Mouse (Mus musculus): Measurements from ENCODE around the gene Atp6v0c. TPM values are rescaled to one million over a fixed set of nuclear protein-coding genes. Genes with fewer than 3 reads are reported as not detected.

The Atp6v0c gene
- total RNA-seq, 1 experiment = 129 TPM

- peak within 1 kb of the TSS; percentile 74 for H3K9ac ChIP-seq (ENCODE audit: insufficient read depth, low read depth, low read length, poor library complexity, severe bottlenecking)
- no peaks in the 10 kb centered on the region for H3K36me3 ChIP-seq (ENCODE audit: control insufficient read depth, insufficient read depth, low read length, poor library complexity, severe bottlenecking)
- no peaks in the 10 kb centered on the region for H3K9me3 ChIP-seq (ENCODE audit: control insufficient read depth, insufficient read depth, low read depth, low read length)
- in situ Hi-C loops (cut with MboI; ENCODE audit: low sequenced_read_pairs in 2 of 2, unreplicated experiment in 2 of 2) = no loop called here
- TF ChIP-seq ZC3H11A (IDR thresholded peaks at IDR 0.05; ENCODE audit: borderline replicate concordance, low read depth, low read length) (no peak), HCFC1 (IDR thresholded peaks at IDR 0.05; ENCODE audit: borderline replicate concordance, insufficient read depth, low read length) (no peak), ZNF384 (IDR thresholded peaks at IDR 0.05; ENCODE audit: low read depth, low read length) (no peak), MAFK (IDR thresholded peaks at IDR 0.05; ENCODE audit: insufficient read depth, low read depth, low read length) (no peak), CHD2 (IDR thresholded peaks at IDR 0.05; ENCODE audit: low read depth, low read length) (no peak)
- no peak within 1 kb of the TSS for H3K27ac ChIP-seq (ENCODE audit: insufficient read depth, low read depth, low read length, poor library complexity, severe bottlenecking)
- peak within 1 kb of the TSS; percentile 75 to 82 for H3K4me3 ChIP-seq (ENCODE audit: insufficient read depth in 1 of 2, low read depth in 1 of 2, low read length in 2 of 2, poor library complexity in 1 of 2, severe bottlenecking in 1 of 2)
- DNase-seq (ENCODE audit: low read depth, low spot score) = peak; percentile 88
- H3K4me1 ChIP-seq (ENCODE audit: control insufficient read depth in 2 of 2, insufficient read depth in 2 of 2, low read length in 2 of 2, poor library complexity in 1 of 2) = peaks cover 12 to 36% of the 10 kb centered on the region in 2 experiments
These were observed 35.9 kb upstream of the Atp6v0c start, which contains the start of gene Tbc1d24 for GRCm38 (mm10) chr17:24205284-24205888. Gene Tbc1d24, minus strand, starts transcription at chr17:24205562.

GRCm38 (mm10) chr17:24204846-24205245 is 35.3 kb upstream of the Atp6v0c start:
- no peaks in the 10 kb centered on the region for H3K36me3 ChIP-seq (ENCODE audit: control insufficient read depth, insufficient read depth, low read length, poor library complexity, severe bottlenecking)
- H3K9ac ChIP-seq (ENCODE audit: insufficient read depth, low read depth, low read length, poor library complexity, severe bottlenecking) = peak overlapping the region; percentile 74
- H3K27ac ChIP-seq (ENCODE audit: insufficient read depth, low read depth, low read length, poor library complexity, severe bottlenecking) = no peak overlapping the region
- H3K9me3 ChIP-seq (ENCODE audit: control insufficient read depth, insufficient read depth, low read depth, low read length) = no peaks in the 10 kb centered on the region
- H3K4me3 ChIP-seq (ENCODE audit: insufficient read depth in 1 of 2, low read depth in 1 of 2, low read length in 2 of 2, poor library complexity in 1 of 2, severe bottlenecking in 1 of 2) = peak overlapping the region; percentile 75 to 82
- in situ Hi-C loops (cut with MboI; ENCODE audit: low sequenced_read_pairs in 2 of 2, unreplicated experiment in 2 of 2) = no loop called here
- peaks cover 12 to 35% of the 10 kb centered on the region in 2 experiments for H3K4me1 ChIP-seq (ENCODE audit: control insufficient read depth in 2 of 2, insufficient read depth in 2 of 2, low read length in 2 of 2, poor library complexity in 1 of 2)
- TF ChIP-seq MAFK (IDR thresholded peaks at IDR 0.05; ENCODE audit: insufficient read depth, low read depth, low read length) (no peak), ZNF384 (IDR thresholded peaks at IDR 0.05; ENCODE audit: low read depth, low read length) (no peak), HCFC1 (IDR thresholded peaks at IDR 0.05; ENCODE audit: borderline replicate concordance, insufficient read depth, low read length) (no peak)
- no peak for DNase-seq (ENCODE audit: low read depth, low spot score)

GRCm38 (mm10) chr17:24203611-24204534 is 34.4 kb upstream of the Atp6v0c start:
- Histone ChIP-seq H3K9me3 (ENCODE audit: control insufficient read depth, insufficient read depth, low read depth, low read length) (no peaks in the 10 kb centered on the region), H3K9ac (ENCODE audit: insufficient read depth, low read depth, low read length, poor library complexity, severe bottlenecking) (no peak overlapping the region), H3K36me3 (ENCODE audit: control insufficient read depth, insufficient read depth, low read length, poor library complexity, severe bottlenecking) (no peaks in the 10 kb centered on the region), H3K4me1 (ENCODE audit: control insufficient read depth in 2 of 2, insufficient read depth in 2 of 2, low read length in 2 of 2, poor library complexity in 1 of 2) (peaks cover 12 to 37% of the 10 kb centered on the region in 2 experiments), H3K4me3 (ENCODE audit: insufficient read depth in 1 of 2, low read depth in 1 of 2, low read length in 2 of 2, poor library complexity in 1 of 2, severe bottlenecking in 1 of 2) (0 out of 4 replicates have a peak overlapping the region, but pooled peaks of 1 of the 2 experiments have one; percentile 75), H3K27ac (ENCODE audit: insufficient read depth, low read depth, low read length, poor library complexity, severe bottlenecking) (peak overlapping the region; percentile 47; the same call in 1 of the 2 replicates)
- in situ Hi-C loops (cut with MboI; ENCODE audit: low sequenced_read_pairs in 2 of 2, unreplicated experiment in 2 of 2) = no loop called here
- TF ChIP-seq CHD2 (IDR thresholded peaks at IDR 0.05; ENCODE audit: low read depth, low read length) (no peak), ZNF384 (IDR thresholded peaks at IDR 0.05; ENCODE audit: low read depth, low read length) (peak; percentile 60; the same call in 1 of the 2 replicates)
- DNase-seq (ENCODE audit: low read depth, low spot score) = no peak

- peaks cover 12 to 33% of the 10 kb centered on the region in 2 experiments for H3K4me1 ChIP-seq (ENCODE audit: control insufficient read depth in 2 of 2, insufficient read depth in 2 of 2, low read length in 2 of 2, poor library complexity in 1 of 2)
- H3K4me3 ChIP-seq (ENCODE audit: insufficient read depth in 1 of 2, low read depth in 1 of 2, low read length in 2 of 2, poor library complexity in 1 of 2, severe bottlenecking in 1 of 2) = 0 out of 4 replicates have a peak overlapping the region, but pooled peaks have one; percentile 2 to 6
These were observed 33.6 kb upstream of the Atp6v0c start for GRCm38 (mm10) chr17:24203068-24203467.

More at GRCm38 (mm10) chr17:24203068-24203467, 33.6 kb upstream of the Atp6v0c start:
- H3K36me3 ChIP-seq (ENCODE audit: control insufficient read depth, insufficient read depth, low read length, poor library complexity, severe bottlenecking) = no peaks in the 10 kb centered on the region
- in situ Hi-C loops (cut with MboI; ENCODE audit: low sequenced_read_pairs in 2 of 2, unreplicated experiment in 2 of 2) = no loop called here
- H3K9me3 ChIP-seq (ENCODE audit: control insufficient read depth, insufficient read depth, low read depth, low read length) = no peaks in the 10 kb centered on the region
- no peak for TF ChIP-seq ZNF384 (IDR thresholded peaks at IDR 0.05; ENCODE audit: low read depth, low read length)
- TF ChIP-seq MAFK (IDR thresholded peaks at IDR 0.05; ENCODE audit: insufficient read depth, low read depth, low read length) = no peak
- TF ChIP-seq ZC3H11A (IDR thresholded peaks at IDR 0.05; ENCODE audit: borderline replicate concordance, low read depth, low read length) = no peak
- TF ChIP-seq HCFC1 (IDR thresholded peaks at IDR 0.05; ENCODE audit: borderline replicate concordance, insufficient read depth, low read length) = no peak
- no peak for TF ChIP-seq CHD2 (IDR thresholded peaks at IDR 0.05; ENCODE audit: low read depth, low read length)
- H3K27ac ChIP-seq (ENCODE audit: insufficient read depth, low read depth, low read length, poor library complexity, severe bottlenecking) = peak overlapping the region; percentile 47; the same call in 1 of the 2 replicates
- H3K9ac ChIP-seq (ENCODE audit: insufficient read depth, low read depth, low read length, poor library complexity, severe bottlenecking) = no peak overlapping the region
- peak; percentile 68 for DNase-seq (ENCODE audit: low read depth, low spot score)

Measured in ES-E14 (cell line).